In genomic region chr13:119713107-119713787, GRCm38 (mm10) we compare ENCODE assay signal across 16 mouse cellular contexts. TPM values are rescaled to one million over a fixed set of nuclear protein-coding genes. Genes with fewer than 3 reads are reported as not detected.
DNase-seq lines count a peak whose midpoint lies in the region; ATAC-seq and TF ChIP-seq lines count a peak whose summit lies in the region.
"Had no signal": no experiment of that assay in that cellular context is flagged by ENCODE, and none has a peak within 500 bp of the region (broad histone marks: within the 10 kb centered on the region; RNA-seq: fewer than 3 reads in every experiment).

No protein-coding gene starts in this region.

- H3K4me3 ChIP-seq in hindbrain, embryonic 16.5 days (ENCODE audit: low read length) = no peak overlapping the region
- no peak overlapping the region for H3K4me3 ChIP-seq in hindbrain, embryonic 10.5 days
- no peak overlapping the region for H3K4me3 ChIP-seq in midbrain, postnatal 0 days (ENCODE audit: low read depth, low read length)
- no peak overlapping the region for H3K4me3 ChIP-seq in midbrain, embryonic 16.5 days (ENCODE audit: low read depth, low read length)
- H3K4me3 ChIP-seq: gastrocnemius, adult 2 months; intestine, embryonic 15.5 days; limb, embryonic 10.5 days; lung, embryonic 15.5 days; midbrain, embryonic 13.5 days had no signal

- H3K9ac ChIP-seq in hindbrain, embryonic 16.5 days (ENCODE audit: low read depth, low read length) = no peak overlapping the region
- no peak overlapping the region for H3K9ac ChIP-seq in midbrain, postnatal 0 days (replicated peaks; ENCODE audit: low read length, poor library complexity, severe bottlenecking)
- H3K9ac ChIP-seq in midbrain, embryonic 16.5 days (ENCODE audit: low read depth, low read length) = no peak overlapping the region
- H3K9ac ChIP-seq: intestine, embryonic 15.5 days; lung, embryonic 15.5 days; midbrain, embryonic 13.5 days had no signal

- TF ChIP-seq CTCF in midbrain, postnatal 0 days (IDR thresholded peaks at IDR 0.05) = no peak

- no peaks in the 10 kb centered on the region for H3K27me3 ChIP-seq in hindbrain, embryonic 16.5 days (replicated peaks; ENCODE audit: control insufficient read depth, insufficient read depth, low read length)
- no peaks in the 10 kb centered on the region for H3K27me3 ChIP-seq in hindbrain, embryonic 10.5 days (ENCODE audit: insufficient read depth, poor library complexity, severe bottlenecking)
- H3K27me3 ChIP-seq in midbrain, postnatal 0 days (ENCODE audit: insufficient read depth, low read length) = no peaks in the 10 kb centered on the region
- H3K27me3 ChIP-seq in midbrain, embryonic 16.5 days (ENCODE audit: control insufficient read depth, insufficient read depth, low read depth, low read length) = no peaks in the 10 kb centered on the region
- H3K27me3 ChIP-seq: intestine, embryonic 15.5 days; lung, embryonic 15.5 days; midbrain, embryonic 13.5 days had no signal

- 65% methylated on average over 8 of the region's 8 CpGs for WGBS in hindbrain, embryonic 16.5 days
- 72% methylated on average over 8 of the region's 8 CpGs for WGBS in hindbrain, embryonic 10.5 days
- 67% methylated on average over 8 of the region's 8 CpGs for WGBS in midbrain, postnatal 0 days
- 74% methylated on average over 8 of the region's 8 CpGs for WGBS in midbrain, embryonic 16.5 days

- H3K9me3 ChIP-seq in hindbrain, embryonic 16.5 days (ENCODE audit: control insufficient read depth, low read length) = no peaks in the 10 kb centered on the region
- H3K9me3 ChIP-seq in hindbrain, embryonic 10.5 days = no peaks in the 10 kb centered on the region
- H3K9me3 ChIP-seq in midbrain, postnatal 0 days (ENCODE audit: low read length) = no peaks in the 10 kb centered on the region
- no peaks in the 10 kb centered on the region for H3K9me3 ChIP-seq in midbrain, embryonic 16.5 days (replicated peaks; ENCODE audit: control insufficient read depth, low read length, poor library complexity, severe bottlenecking)
- H3K9me3 ChIP-seq: intestine, embryonic 15.5 days; limb, embryonic 10.5 days; lung, embryonic 15.5 days; midbrain, embryonic 13.5 days had no signal

- no peak overlapping the region for H3K27ac ChIP-seq in hindbrain, embryonic 16.5 days (ENCODE audit: low read depth, low read length)
- no peak overlapping the region for H3K27ac ChIP-seq in hindbrain, embryonic 10.5 days
- H3K27ac ChIP-seq in midbrain, postnatal 0 days (ENCODE audit: low read depth, low read length) = no peak overlapping the region
- no peak overlapping the region for H3K27ac ChIP-seq in midbrain, embryonic 16.5 days (ENCODE audit: low read length)
- H3K27ac ChIP-seq: gastrocnemius, adult 2 months; intestine, embryonic 15.5 days; limb, embryonic 10.5 days; lung, embryonic 15.5 days; midbrain, embryonic 13.5 days had no signal

- no peaks in the 10 kb centered on the region for H3K4me1 ChIP-seq in hindbrain, embryonic 16.5 days (ENCODE audit: control insufficient read depth, insufficient read depth, low read depth, low read length)
- H3K4me1 ChIP-seq in hindbrain, embryonic 10.5 days (replicated peaks) = no peaks in the 10 kb centered on the region
- no peaks in the 10 kb centered on the region for H3K4me1 ChIP-seq in midbrain, postnatal 0 days (ENCODE audit: insufficient read depth, low read length)
- no peaks in the 10 kb centered on the region for H3K4me1 ChIP-seq in midbrain, embryonic 16.5 days (ENCODE audit: control insufficient read depth, insufficient read depth, low read length)
- H3K4me1 ChIP-seq: intestine, embryonic 15.5 days; limb, embryonic 10.5 days; lung, embryonic 15.5 days; midbrain, embryonic 13.5 days had no signal

- H3K36me3 ChIP-seq in hindbrain, embryonic 16.5 days (ENCODE audit: control insufficient read depth, insufficient read depth, low read length) = peaks cover 14% of the 10 kb centered on the region
- H3K36me3 ChIP-seq in hindbrain, embryonic 10.5 days = peaks cover 45% of the 10 kb centered on the region
- H3K36me3 ChIP-seq in midbrain, postnatal 0 days (ENCODE audit: insufficient read depth, low read length) = peaks cover 31% of the 10 kb centered on the region
- H3K36me3 ChIP-seq in midbrain, embryonic 16.5 days (ENCODE audit: control insufficient read depth, insufficient read depth, low read length) = peaks cover 10% of the 10 kb centered on the region

- ATAC-seq in hindbrain, embryonic 16.5 days = peak; percentile 21; the same call in 1 of the 2 replicates
- peak; percentile 14; the same call in 1 of the 2 replicates for ATAC-seq in midbrain, postnatal 0 days (ENCODE audit: low FRiP score)
- no peak for ATAC-seq in midbrain, embryonic 16.5 days
- peak; percentile 94 for ATAC-seq in granulocyte monocyte progenitor cell, adult 5-6 weeks (replicated peaks; ENCODE audit: poor library complexity, severe bottlenecking)
- no peak for ATAC-seq in CD4-positive, CD25-positive, alpha-beta regulatory T cell, adult 4 months
- ATAC-seq: intestine, embryonic 15.5 days; midbrain, embryonic 13.5 days had no signal

- H3K4me2 ChIP-seq in hindbrain, embryonic 16.5 days (ENCODE audit: low read length) = no peak overlapping the region
- no peak overlapping the region for H3K4me2 ChIP-seq in midbrain, postnatal 0 days (ENCODE audit: low read depth, low read length, poor library complexity, severe bottlenecking)
- H3K4me2 ChIP-seq in midbrain, embryonic 16.5 days (ENCODE audit: low read length) = no peak overlapping the region
- H3K4me2 ChIP-seq: intestine, embryonic 15.5 days; lung, embryonic 15.5 days; midbrain, embryonic 13.5 days had no signal

- no peak for DNase-seq in hindbrain, embryonic 10.5 days (ENCODE audit: low spot score)
- no peak for DNase-seq in midbrain, postnatal 0 days (ENCODE audit: low spot score)
- no peak for DNase-seq in embryo, embryonic 10 days (ENCODE audit: low spot score)
- DNase-seq: adrenal gland, adult 2 months; gastrocnemius, adult 2 months; heart, postnatal 10 days; kidney, postnatal 10 days; thymus, postnatal 14 days had no signal

RNA-seq across cellular contexts. Expression of gene Hmgcs1, which starts 23.1 kb away (rescaled TPM):
- 567 and 577 TPM in 2 replicates for polyA plus RNA-seq in hindbrain, embryonic 16.5 days (2015; fragmentation: Nextera tagmentation; extraction: Ambion mirVana)
- polyA plus RNA-seq in hindbrain, embryonic 10.5 days (2016; fragmentation: Nextera tagmentation; extraction: Ambion mirVana) = 342 and 383 TPM in 2 replicates
- total RNA-seq in midbrain, postnatal 0 days (2014; rRNA removed) = 291 and 374 TPM in 2 replicates
- 416 and 428 TPM in 2 replicates for polyA plus RNA-seq in midbrain, postnatal 0 days (2015; fragmentation: Nextera tagmentation; extraction: Ambion mirVana)
- polyA plus RNA-seq in midbrain, embryonic 16.5 days (2015; fragmentation: Nextera tagmentation; extraction: Ambion mirVana) = 635 and 644 TPM in 2 replicates
- total RNA-seq in granulocyte monocyte progenitor cell, adult 5-6 weeks (2014; fragmentation: Nextera tagmentation) = 18.3 and 21.5 TPM in 2 replicates
- 32.9 and 35.5 TPM in 2 replicates for total RNA-seq in granulocyte monocyte progenitor cell, adult 5-6 weeks (2017)
- polyA plus RNA-seq in CD4-positive, CD25-positive, alpha-beta regulatory T cell, adult 4 months (2017; shearing (Covaris generic)) = 10 to 100 TPM; 47.8 to 54.1 TPM

RNA-seq across cellular contexts. Expression of gene Nim1k, which starts 42.4 kb away (rescaled TPM):
- 6.7 and 7.5 TPM in 2 replicates for polyA plus RNA-seq in hindbrain, embryonic 16.5 days (2015; fragmentation: Nextera tagmentation; extraction: Ambion mirVana)
- 1.3 and 1.5 TPM in 2 replicates for polyA plus RNA-seq in hindbrain, embryonic 10.5 days (2016; fragmentation: Nextera tagmentation; extraction: Ambion mirVana)
- total RNA-seq in midbrain, postnatal 0 days (2014; rRNA removed) = 9.5 and 10.3 TPM in 2 replicates
- 8.6 and 8.7 TPM in 2 replicates for polyA plus RNA-seq in midbrain, postnatal 0 days (2015; fragmentation: Nextera tagmentation; extraction: Ambion mirVana)
- 5.5 and 7.0 TPM in 2 replicates for polyA plus RNA-seq in midbrain, embryonic 16.5 days (2015; fragmentation: Nextera tagmentation; extraction: Ambion mirVana)
- total RNA-seq in granulocyte monocyte progenitor cell, adult 5-6 weeks (2014; fragmentation: Nextera tagmentation) = 0.30 and 0.83 TPM in 2 replicates
- total RNA-seq in granulocyte monocyte progenitor cell, adult 5-6 weeks (2017) = 0.26 and 0.88 TPM in 2 replicates
- polyA plus RNA-seq in CD4-positive, CD25-positive, alpha-beta regulatory T cell, adult 4 months (2017; shearing (Covaris generic)) = 1 to 10 TPM in 1 of 2 experiments, under 1 TPM in 1; 0.75 to 1.1 TPM

Comparison
In these comparisons a context has a peak if more than half of its experiments do, and no peak if none do; other contexts are left out.
1. ATAC-seq: peak in hindbrain, embryonic 16.5 days (single experiment), midbrain, postnatal 0 days (single experiment) and granulocyte monocyte progenitor cell, adult 5-6 weeks (single experiment); none in midbrain, embryonic 16.5 days (single experiment) and CD4-positive, CD25-positive, alpha-beta regulatory T cell, adult 4 months (single experiment).